Mouse (Mus musculus): Measurements from ENCODE around the gene Togaram2.
A peak's percentile ranks its signal among the peaks of the same experiment; 100 is the strongest.

Togaram2 gene

GRCm38 (mm10) chr17:71682379-71682778, 9.3 kb downstream of the Togaram2 start:
- DNase-seq (ENCODE audit: inconsistent age in 2 of 2, low spot score in 1 of 2) = peak in 1 of 2 experiments; percentile 42

- DNase-seq (ENCODE audit: inconsistent age in 2 of 2, low spot score in 1 of 2) = no peak
Observed at GRCm38 (mm10) chr17:71683281-71683680, 10.2 kb downstream of the Togaram2 start.

GRCm38 (mm10) chr17:71684103-71684608, 11.1 kb downstream of the Togaram2 start:
- DNase-seq (ENCODE audit: inconsistent age in 2 of 2, low spot score in 1 of 2) = peak; percentile 24 to 49

- DNase-seq (ENCODE audit: inconsistent age in 2 of 2, low spot score in 1 of 2) = no peak
Observed at GRCm38 (mm10) chr17:71687436-71687835, 14.4 kb downstream of the Togaram2 start.

GRCm38 (mm10) chr17:71689903-71690302, 16.8 kb downstream of the Togaram2 start:
- no peak for DNase-seq (ENCODE audit: inconsistent age in 2 of 2, low spot score in 1 of 2)

GRCm38 (mm10) chr17:71691361-71691875, 18.4 kb downstream of the Togaram2 start:
- peak in 1 of 2 experiments; percentile 37 for DNase-seq (ENCODE audit: inconsistent age in 2 of 2, low spot score in 1 of 2)

- DNase-seq (ENCODE audit: inconsistent age in 2 of 2, low spot score in 1 of 2) = no peak
Observed at GRCm38 (mm10) chr17:71693313-71693712, 20.3 kb downstream of the Togaram2 start.

- peak in 1 of 2 experiments; percentile 47 for DNase-seq (ENCODE audit: inconsistent age in 2 of 2, low spot score in 1 of 2)
Observed at GRCm38 (mm10) chr17:71693780-71694179, 20.7 kb downstream of the Togaram2 start.

GRCm38 (mm10) chr17:71695151-71695550, 22.1 kb downstream of the Togaram2 start:
- no peak for DNase-seq (ENCODE audit: inconsistent age in 2 of 2, low spot score in 1 of 2)

- no peak for DNase-seq (ENCODE audit: inconsistent age in 2 of 2, low spot score in 1 of 2)
Observed at GRCm38 (mm10) chr17:71695716-71696315, 22.8 kb downstream of the Togaram2 start.

- no peak for DNase-seq (ENCODE audit: inconsistent age in 2 of 2, low spot score in 1 of 2)
Observed at GRCm38 (mm10) chr17:71696396-71696795, 23.3 kb downstream of the Togaram2 start.

- peak; percentile 26 to 54 for DNase-seq (ENCODE audit: inconsistent age in 2 of 2, low spot score in 1 of 2)
Observed at GRCm38 (mm10) chr17:71697896-71698618, 25.0 kb downstream of the Togaram2 start.

GRCm38 (mm10) chr17:71698619-71698956, 25.5 kb downstream of the Togaram2 start:
- DNase-seq (ENCODE audit: inconsistent age in 2 of 2, low spot score in 1 of 2) = no peak

- DNase-seq (ENCODE audit: inconsistent age in 2 of 2, low spot score in 1 of 2) = no peak
Observed at GRCm38 (mm10) chr17:71705113-71705512, 32.1 kb downstream of the Togaram2 start.

GRCm38 (mm10) chr17:71705550-71706480, 32.8 kb downstream of the Togaram2 start:
- no peak for DNase-seq (ENCODE audit: inconsistent age in 2 of 2, low spot score in 1 of 2)

GRCm38 (mm10) chr17:71707715-71708114, 34.7 kb downstream of the Togaram2 start:
- DNase-seq (ENCODE audit: inconsistent age in 2 of 2, low spot score in 1 of 2) = no peak

- peak in 1 of 2 experiments; percentile 33 for DNase-seq (ENCODE audit: inconsistent age in 2 of 2, low spot score in 1 of 2)
Observed at GRCm38 (mm10) chr17:71712279-71712678, 39.2 kb downstream of the Togaram2 start.

GRCm38 (mm10) chr17:71715034-71715433, 42.0 kb downstream of the Togaram2 start:
- no peak for DNase-seq (ENCODE audit: inconsistent age in 2 of 2, low spot score in 1 of 2)

- no peak for DNase-seq (ENCODE audit: inconsistent age in 2 of 2, low spot score in 1 of 2)
Observed at GRCm38 (mm10) chr17:71717881-71718625, 45.0 kb downstream of the Togaram2 start.

GRCm38 (mm10) chr17:71720434-71720833, 47.4 kb downstream of the Togaram2 start:
- DNase-seq (ENCODE audit: inconsistent age in 2 of 2, low spot score in 1 of 2) = no peak
